Mouse (Mus musculus) cortical plate, adult 2 months (tissue): ENCODE measurements around the gene Tex44.

Source experiments
- CTCF ChIP-seq: fragments of 200-500 bp; IDR thresholded peaks from 2 replicates; pipeline ENCODE4 v1.5.1; 2011; ENCODE audit warnings: mild to moderate bottlenecking, control low read depth, low read length; ENCODE audit not compliant: insufficient read depth; ENCODE audit errors: extremely low read depth
- POLR2A ChIP-seq: fragments of 200-500 bp; IDR thresholded peaks from 2 replicates; pipeline ENCODE4 v1.6.1; 2011; ENCODE audit warnings: mild to moderate bottlenecking, low read length, control low read depth; ENCODE audit not compliant: insufficient read depth; ENCODE audit errors: extremely low read depth

- no peak for TF ChIP-seq CTCF
- no peak for TF ChIP-seq POLR2A
These were observed 11.3 kb downstream of the Tex44 start for GRCm38 (mm10) chr1:86437219-86438013.
